Mouse (Mus musculus): Measurements from ENCODE around the gene Sephs2.
A peak's percentile ranks its signal among the peaks of the same experiment; 100 is the strongest.

DNA sequence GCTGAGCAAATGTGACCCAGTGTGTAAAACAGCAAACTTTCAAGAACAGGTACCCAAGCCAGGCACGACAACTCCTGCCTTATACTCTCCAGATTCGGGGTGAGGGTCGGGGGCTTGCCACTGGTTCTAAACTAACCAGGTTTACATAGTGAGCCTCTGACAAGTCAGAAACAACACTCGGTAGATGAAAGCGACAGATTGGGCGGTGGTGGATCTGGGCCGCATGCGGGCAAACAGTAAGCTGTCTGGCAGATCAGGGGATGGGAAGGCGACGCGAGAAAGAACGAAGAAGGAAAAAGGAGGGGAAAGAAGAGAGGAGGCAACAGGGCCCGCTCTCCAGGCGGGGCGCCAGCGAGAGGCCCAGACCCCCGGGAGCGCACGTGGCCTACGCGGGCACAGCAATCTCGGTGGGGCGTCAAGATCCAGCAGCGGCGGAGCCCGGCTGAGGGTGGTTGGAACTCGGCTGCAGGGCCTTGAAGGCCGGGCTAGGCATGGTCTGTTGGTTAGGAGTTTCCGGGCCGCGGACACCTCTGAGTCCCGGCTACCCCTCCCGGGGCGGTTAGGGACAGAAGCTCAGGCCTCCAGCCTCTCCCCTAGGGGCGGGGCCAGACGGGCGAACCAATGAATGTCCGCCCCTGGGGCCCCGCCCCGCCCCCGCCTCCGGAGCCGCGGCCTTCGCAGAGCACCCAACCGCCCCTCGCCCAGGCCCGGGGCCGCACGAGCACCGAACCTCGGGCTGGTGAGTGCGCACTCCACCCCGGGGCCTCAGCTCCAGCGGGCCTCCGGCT, 29.8 kb downstream of the Sephs2 start, which contains the start of gene Zfp771:
- TF ChIP-seq CTCF (conservative IDR thresholded peaks at IDR 0.05; ENCODE audit: insufficient read depth, insufficient read length, low read depth, low read length) (no peak), POLR2A (IDR thresholded peaks at IDR 0.05; ENCODE audit: low read depth, low read length) (peak; percentile 71)

All from kidney, adult 2 months (tissue).